7 mouse cellular contexts compared by ENCODE assay signal in genomic region chr7:63938914-63939396, GRCm38 (mm10). TPM values are rescaled to one million over a fixed set of nuclear protein-coding genes. Genes with fewer than 3 reads are reported as not detected.
DNase-seq lines count a peak whose midpoint lies in the region; ATAC-seq and TF ChIP-seq lines count a peak whose summit lies in the region.

Gene Klf13, minus strand, starts transcription at chr7:63938915.

- ATAC-seq in embryonic facial prominence, embryonic 13.5 days (ENCODE audit: insufficient number of reproducible peaks, insufficient read depth, low FRiP score, low TSS enrichment, low read depth): peak; percentile 92
- peak; percentile 93 for ATAC-seq in limb, embryonic 12.5 days (ENCODE audit: insufficient number of reproducible peaks, insufficient read depth, low FRiP score, low TSS enrichment, low read depth)
- ATAC-seq in midbrain, embryonic 15.5 days (replicated peaks): peak; percentile 95

- 2% methylated on average over 46 of the region's 50 CpGs for WGBS in embryonic facial prominence, embryonic 13.5 days
- under 1% methylated on average over 50 of the region's 50 CpGs for WGBS in kidney, adult 2 months
- 1% methylated on average over 47 of the region's 50 CpGs for WGBS in limb, embryonic 12.5 days
- WGBS in midbrain, embryonic 15.5 days: under 1% methylated on average over 44 of the region's 50 CpGs
- 0% methylated on average over 46 of the region's 50 CpGs for WGBS in spleen, adult 2 months

- peak within 1 kb of the TSS; percentile 76 for H3K4me3 ChIP-seq in embryonic facial prominence, embryonic 13.5 days
- H3K4me3 ChIP-seq in kidney, adult 2 months (ENCODE audit: insufficient read depth, low read depth, low read length): peak within 1 kb of the TSS; percentile 82
- peak within 1 kb of the TSS; percentile 81 for H3K4me3 ChIP-seq in limb, embryonic 12.5 days (replicated peaks)
- peak within 1 kb of the TSS; percentile 87 for H3K4me3 ChIP-seq in midbrain, embryonic 15.5 days
- H3K4me3 ChIP-seq in spleen, adult 2 months (ENCODE audit: extremely low read depth, insufficient read depth, insufficient read length): peak within 1 kb of the TSS; percentile 97

- H3K9ac ChIP-seq in embryonic facial prominence, embryonic 13.5 days: peak within 1 kb of the TSS; percentile 88
- H3K9ac ChIP-seq in limb, embryonic 12.5 days (replicated peaks): peak within 1 kb of the TSS; percentile 83
- H3K9ac ChIP-seq in midbrain, embryonic 15.5 days: peak within 1 kb of the TSS; percentile 91

- TF ChIP-seq CTCF in kidney, adult 2 months (conservative IDR thresholded peaks at IDR 0.05; ENCODE audit: insufficient read depth, insufficient read length, low read depth, low read length): no peak
- TF ChIP-seq CTCF in spleen, adult 2 months (IDR thresholded peaks at IDR 0.05; ENCODE audit: extremely low read depth, insufficient read depth, insufficient read length, insufficient replicate concordance): no peak

- peak within 1 kb of the TSS; percentile 84 for H3K4me2 ChIP-seq in embryonic facial prominence, embryonic 13.5 days
- peak within 1 kb of the TSS; percentile 92 for H3K4me2 ChIP-seq in limb, embryonic 12.5 days
- peak within 1 kb of the TSS; percentile 95 for H3K4me2 ChIP-seq in midbrain, embryonic 15.5 days

- H3K27ac ChIP-seq in embryonic facial prominence, embryonic 13.5 days: peak within 1 kb of the TSS; percentile 97
- peak within 1 kb of the TSS; percentile 97 for H3K27ac ChIP-seq in kidney, adult 2 months (ENCODE audit: insufficient read depth, low read depth, low read length)
- peak within 1 kb of the TSS; percentile 94 for H3K27ac ChIP-seq in limb, embryonic 12.5 days
- peak within 1 kb of the TSS; percentile 92 for H3K27ac ChIP-seq in midbrain, embryonic 15.5 days
- peak within 1 kb of the TSS; percentile 99 for H3K27ac ChIP-seq in spleen, adult 2 months (ENCODE audit: insufficient read depth, low read length)

- peaks cover 20% of the 10 kb centered on the region for H3K4me1 ChIP-seq in embryonic facial prominence, embryonic 13.5 days
- peaks cover 19% of the 10 kb centered on the region; the same call in 1 of the 2 replicates for H3K4me1 ChIP-seq in kidney, adult 2 months (ENCODE audit: control insufficient read depth, insufficient read depth, low read length)
- peaks cover 24% of the 10 kb centered on the region for H3K4me1 ChIP-seq in limb, embryonic 12.5 days (replicated peaks)
- peaks cover 31% of the 10 kb centered on the region for H3K4me1 ChIP-seq in midbrain, embryonic 15.5 days
- H3K4me1 ChIP-seq in spleen, adult 2 months (ENCODE audit: control insufficient read depth, insufficient read depth, insufficient read length): peaks cover 27% of the 10 kb centered on the region; the same call in 1 of the 2 replicates

- TF ChIP-seq POLR2A in kidney, adult 2 months (IDR thresholded peaks at IDR 0.05; ENCODE audit: low read depth, low read length): peak; percentile 83
- peak; percentile 98 for TF ChIP-seq POLR2A in spleen, adult 2 months (IDR thresholded peaks at IDR 0.05; ENCODE audit: low read depth, low read length)

- no peaks in the 10 kb centered on the region for H3K36me3 ChIP-seq in embryonic facial prominence, embryonic 13.5 days
- no peaks in the 10 kb centered on the region for H3K36me3 ChIP-seq in kidney, adult 2 months (ENCODE audit: control insufficient read depth, insufficient read depth, low read length)
- no peaks in the 10 kb centered on the region for H3K36me3 ChIP-seq in limb, embryonic 12.5 days
- no peaks in the 10 kb centered on the region for H3K36me3 ChIP-seq in midbrain, embryonic 15.5 days (replicated peaks)
- H3K36me3 ChIP-seq in spleen, adult 2 months (ENCODE audit: control insufficient read depth, insufficient read depth, low read length): no peaks in the 10 kb centered on the region

- no peaks in the 10 kb centered on the region; the same call in 1 of the 2 replicates for H3K27me3 ChIP-seq in embryonic facial prominence, embryonic 13.5 days
- no peaks in the 10 kb centered on the region for H3K27me3 ChIP-seq in kidney, adult 2 months (replicated peaks; ENCODE audit: control insufficient read depth, insufficient read depth, low read length)
- no peaks in the 10 kb centered on the region; the same call in 1 of the 2 replicates for H3K27me3 ChIP-seq in limb, embryonic 12.5 days
- H3K27me3 ChIP-seq in midbrain, embryonic 15.5 days (replicated peaks): no peaks in the 10 kb centered on the region
- H3K27me3 ChIP-seq in spleen, adult 2 months (ENCODE audit: control insufficient read depth, insufficient read depth, low read length): no peaks in the 10 kb centered on the region

- H3K9me3 ChIP-seq in embryonic facial prominence, embryonic 13.5 days: no peaks in the 10 kb centered on the region
- H3K9me3 ChIP-seq in limb, embryonic 12.5 days: no peaks in the 10 kb centered on the region
- no peaks in the 10 kb centered on the region for H3K9me3 ChIP-seq in midbrain, embryonic 15.5 days

- peak; percentile 98 for DNase-seq in adrenal gland, postnatal 36 days
- DNase-seq in heart, adult 18-20 months: peak; percentile 96 to 99
- peak; percentile 99 for DNase-seq in kidney, adult 2 months
- peak; percentile 96 to 99 for DNase-seq in spleen, adult 2 months (ENCODE audit: low read depth in 1 of 2, low spot score in 2 of 2)

RNA-seq across cellular contexts. Expression of gene Klf13, which starts in this region (rescaled TPM):
- 10 to 100 TPM; 73.9 to 77.8 TPM for total RNA-seq in adrenal gland, postnatal 36 days (2021)
- 22.7 and 23.0 TPM in 2 replicates for polyA plus RNA-seq in embryonic facial prominence, embryonic 13.5 days (2015; fragmentation: Nextera tagmentation; extraction: Ambion mirVana)
- 10 to 100 TPM; 42.9 to 59.3 TPM for total RNA-seq in heart, adult 18-20 months (2021)
- 30.6 and 31.2 TPM in 2 replicates for polyA plus RNA-seq in kidney, adult 2 months (2012; rRNA removed)
- 16.9 and 17.0 TPM in 2 replicates for polyA plus RNA-seq in limb, embryonic 12.5 days (2016; fragmentation: Nextera tagmentation; extraction: Ambion mirVana)
- polyA plus RNA-seq in midbrain, embryonic 15.5 days (2015; fragmentation: Nextera tagmentation; extraction: Ambion mirVana): 21.7 and 23.4 TPM in 2 replicates
- polyA plus RNA-seq in spleen, adult 2 months (2012; rRNA removed): 72.0 and 89.0 TPM in 2 replicates

Comparison
In these comparisons a context has a peak if more than half of its experiments do, and no peak if none do; other contexts are left out.
1. Peak in every context shown above with its lines: DNase-seq, ATAC-seq, H3K4me3 ChIP-seq and H3K27ac ChIP-seq.